Mouse (Mus musculus): ENCODE measurements around the gene Nfkb1.

- TF ChIP-seq GATA1 (IDR thresholded peaks at IDR 0.05; ENCODE audit: low read length) (no peak), TAL1 (IDR thresholded peaks at IDR 0.05; ENCODE audit: low read length) (no peak)
These were observed 49.4 kb upstream of the Nfkb1 start for GRCm38 (mm10) chr3:135740711-135741110.
